Comparison of ENCODE assay signal across 7 mouse cellular contexts in genomic region chr9:35188700-35189099, GRCm38 (mm10). TPM values are rescaled to one million over a fixed set of nuclear protein-coding genes. Genes with fewer than 3 reads are reported as not detected.
DNase-seq lines count a peak whose midpoint lies in the region; ATAC-seq lines count a peak whose summit lies in the region.

No protein-coding gene starts in this region.

- ATAC-seq in forebrain, embryonic 16.5 days: peak; percentile 76

- H3K9me3 ChIP-seq in forebrain, embryonic 16.5 days (ENCODE audit: control insufficient read depth, low read length): no peaks in the 10 kb centered on the region

- H3K9ac ChIP-seq in forebrain, embryonic 16.5 days (replicated peaks; ENCODE audit: low read depth, low read length): no peak overlapping the region; the same call in 1 of the 2 replicates

- no peak overlapping the region for H3K4me3 ChIP-seq in forebrain, embryonic 16.5 days (replicated peaks; ENCODE audit: low read length)

- no peaks in the 10 kb centered on the region for H3K27me3 ChIP-seq in forebrain, embryonic 16.5 days (replicated peaks; ENCODE audit: control insufficient read depth, insufficient read depth, low read length)

- WGBS in forebrain, embryonic 16.5 days: 51% methylated on average over 22 of the region's 22 CpGs

- DNase-seq in kidney, adult 18-20 months: peak; percentile 36
- no peak for DNase-seq in kidney, adult 11 months
- DNase-seq in adrenal gland, postnatal 14 days: peak; percentile 62
- peak; percentile 58 to 72 for DNase-seq in layer of hippocampus, postnatal 10 days (ENCODE audit: low spot score in 2 of 2)
- DNase-seq in right cerebral cortex, postnatal 25 days: peak; percentile 23
- DNase-seq in spleen, postnatal 4 days (ENCODE audit: low spot score in 2 of 2): no peak

- no peaks in the 10 kb centered on the region for H3K36me3 ChIP-seq in forebrain, embryonic 16.5 days (ENCODE audit: control insufficient read depth, insufficient read depth)

- H3K27ac ChIP-seq in forebrain, embryonic 16.5 days (ENCODE audit: low read length): no peak overlapping the region

- peak overlapping the region; percentile 17 for H3K4me2 ChIP-seq in forebrain, embryonic 16.5 days (ENCODE audit: low read length)

- peaks cover 8% of the 10 kb centered on the region for H3K4me1 ChIP-seq in forebrain, embryonic 16.5 days (replicated peaks; ENCODE audit: control insufficient read depth, insufficient read depth, low read length)

RNA-seq across cellular contexts. Expression of gene Srpr, which starts 11.3 kb away (rescaled TPM):
- 118 and 121 TPM in 2 replicates for total RNA-seq in adrenal gland, postnatal 14 days (2021)
- polyA plus RNA-seq in forebrain, embryonic 16.5 days (2015; fragmentation: Nextera tagmentation; extraction: Ambion mirVana): 52.6 and 56.4 TPM in 2 replicates
- 10 to 100 TPM; 53.9 to 58.0 TPM for total RNA-seq in layer of hippocampus, postnatal 10 days (2021)

RNA-seq across cellular contexts. Expression of gene Tirap, which starts 11.4 kb away (rescaled TPM):
- 5.9 and 7.3 TPM in 2 replicates for total RNA-seq in adrenal gland, postnatal 14 days (2021)
- 3.9 and 4.2 TPM in 2 replicates for polyA plus RNA-seq in forebrain, embryonic 16.5 days (2015; fragmentation: Nextera tagmentation; extraction: Ambion mirVana)
- total RNA-seq in layer of hippocampus, postnatal 10 days (2021): 1 to 10 TPM; 2.4 to 3.4 TPM

RNA-seq across cellular contexts. Expression of gene Dcps, which starts 12.8 kb away (rescaled TPM):
- total RNA-seq in adrenal gland, postnatal 14 days (2021): 23.2 and 25.2 TPM in 2 replicates
- polyA plus RNA-seq in forebrain, embryonic 16.5 days (2015; fragmentation: Nextera tagmentation; extraction: Ambion mirVana): 80.4 TPM in 2 replicates
- 10 to 100 TPM; 15.3 to 19.7 TPM for total RNA-seq in layer of hippocampus, postnatal 10 days (2021)

RNA-seq across cellular contexts. Expression of gene Foxred1, which starts 22.2 kb away (rescaled TPM):
- 78.2 and 82.8 TPM in 2 replicates for total RNA-seq in adrenal gland, postnatal 14 days (2021)
- 41.1 and 53.4 TPM in 2 replicates for polyA plus RNA-seq in forebrain, embryonic 16.5 days (2015; fragmentation: Nextera tagmentation; extraction: Ambion mirVana)
- total RNA-seq in layer of hippocampus, postnatal 10 days (2021): 10 to 100 TPM; 43.2 to 43.7 TPM

Comparison
In these comparisons a context has a peak if more than half of its experiments do, and no peak if none do; other contexts are left out.
1. DNase-seq: peak in kidney, adult 18-20 months (single experiment), adrenal gland, postnatal 14 days (single experiment), layer of hippocampus, postnatal 10 days (2 of 2) and right cerebral cortex, postnatal 25 days (single experiment); none in kidney, adult 11 months (single experiment) and spleen, postnatal 4 days (0 of 2).